Mouse (Mus musculus) cerebellum, adult 18-20 months (tissue): Measurements from ENCODE around the gene Rbfox3.
A peak's percentile ranks its signal among the peaks of the same experiment; 100 is the strongest.

ENCODE experiments used
- DNase-seq, 2 experiments: peaks; one replicate each; pipeline ENCODE4 v3.0.0; 2021

The Rbfox3 gene

GRCm38 (mm10) chr11:118714601-118715524 is 196.5 kb downstream of the Rbfox3 start:
- peak; percentile 52 to 68 for DNase-seq

GRCm38 (mm10) chr11:118712761-118713160 is 198.6 kb downstream of the Rbfox3 start:
- peak; percentile 79 to 86 for DNase-seq

- peak; percentile 57 to 59 for DNase-seq
Measured at GRCm38 (mm10) chr11:118712058-118712457, 199.3 kb downstream of the Rbfox3 start.

GRCm38 (mm10) chr11:118710035-118710434 is 201.4 kb downstream of the Rbfox3 start:
- DNase-seq, result no peak

GRCm38 (mm10) chr11:118696226-118696930 is 215.0 kb downstream of the Rbfox3 start:
- DNase-seq, result peak; percentile 38

- DNase-seq, result no peak
Measured at GRCm38 (mm10) chr11:118693276-118693675, 218.1 kb downstream of the Rbfox3 start.

GRCm38 (mm10) chr11:118690262-118690661 is 221.1 kb downstream of the Rbfox3 start:
- DNase-seq, result peak in 1 of 2 experiments; percentile 48

GRCm38 (mm10) chr11:118685397-118685796 is 226.0 kb downstream of the Rbfox3 start:
- DNase-seq, result no peak

GRCm38 (mm10) chr11:118684665-118685064 is 226.7 kb downstream of the Rbfox3 start:
- DNase-seq, result peak in 1 of 2 experiments; percentile 50

- peak; percentile 53 to 68 for DNase-seq
Measured at GRCm38 (mm10) chr11:118680699-118681098, 230.7 kb downstream of the Rbfox3 start.

- DNase-seq, result no peak
Measured at GRCm38 (mm10) chr11:118679736-118680410, 231.5 kb downstream of the Rbfox3 start.

- DNase-seq, result no peak
Measured at GRCm38 (mm10) chr11:118678515-118679104, 232.8 kb downstream of the Rbfox3 start.

GRCm38 (mm10) chr11:118677277-118677676 is 234.1 kb downstream of the Rbfox3 start:
- DNase-seq, result no peak

GRCm38 (mm10) chr11:118676364-118676763 is 235.0 kb downstream of the Rbfox3 start:
- no peak for DNase-seq

- DNase-seq, result no peak
Measured at GRCm38 (mm10) chr11:118671958-118672357, 239.4 kb downstream of the Rbfox3 start.

GRCm38 (mm10) chr11:118671216-118671615 is 240.2 kb downstream of the Rbfox3 start:
- DNase-seq, result no peak

GRCm38 (mm10) chr11:118669820-118670219 is 241.6 kb downstream of the Rbfox3 start:
- DNase-seq, result peak; percentile 80 to 85

GRCm38 (mm10) chr11:118668351-118668750 is 243.0 kb downstream of the Rbfox3 start:
- peak; percentile 47 to 50 for DNase-seq

- DNase-seq, result no peak
Measured at GRCm38 (mm10) chr11:118667946-118668345, 243.5 kb downstream of the Rbfox3 start.

- no peak for DNase-seq
Measured at GRCm38 (mm10) chr11:118666172-118666571, 245.2 kb downstream of the Rbfox3 start.

- DNase-seq, result peak; percentile 63 to 68
Measured at GRCm38 (mm10) chr11:118663305-118663704, 248.1 kb downstream of the Rbfox3 start.

GRCm38 (mm10) chr11:118659305-118659704 is 252.1 kb downstream of the Rbfox3 start:
- no peak for DNase-seq

GRCm38 (mm10) chr11:118655833-118656232 is 255.6 kb downstream of the Rbfox3 start:
- DNase-seq, result peak; percentile 39 to 54
